Mouse (Mus musculus): ENCODE data around the gene Smap1. TPM values are rescaled to one million over a fixed set of nuclear protein-coding genes. Genes with fewer than 3 reads are reported as not detected.

Gene Smap1
- polyA plus RNA-seq, 1 experiment from 2014 or later, result 44.9 TPM

DNA sequence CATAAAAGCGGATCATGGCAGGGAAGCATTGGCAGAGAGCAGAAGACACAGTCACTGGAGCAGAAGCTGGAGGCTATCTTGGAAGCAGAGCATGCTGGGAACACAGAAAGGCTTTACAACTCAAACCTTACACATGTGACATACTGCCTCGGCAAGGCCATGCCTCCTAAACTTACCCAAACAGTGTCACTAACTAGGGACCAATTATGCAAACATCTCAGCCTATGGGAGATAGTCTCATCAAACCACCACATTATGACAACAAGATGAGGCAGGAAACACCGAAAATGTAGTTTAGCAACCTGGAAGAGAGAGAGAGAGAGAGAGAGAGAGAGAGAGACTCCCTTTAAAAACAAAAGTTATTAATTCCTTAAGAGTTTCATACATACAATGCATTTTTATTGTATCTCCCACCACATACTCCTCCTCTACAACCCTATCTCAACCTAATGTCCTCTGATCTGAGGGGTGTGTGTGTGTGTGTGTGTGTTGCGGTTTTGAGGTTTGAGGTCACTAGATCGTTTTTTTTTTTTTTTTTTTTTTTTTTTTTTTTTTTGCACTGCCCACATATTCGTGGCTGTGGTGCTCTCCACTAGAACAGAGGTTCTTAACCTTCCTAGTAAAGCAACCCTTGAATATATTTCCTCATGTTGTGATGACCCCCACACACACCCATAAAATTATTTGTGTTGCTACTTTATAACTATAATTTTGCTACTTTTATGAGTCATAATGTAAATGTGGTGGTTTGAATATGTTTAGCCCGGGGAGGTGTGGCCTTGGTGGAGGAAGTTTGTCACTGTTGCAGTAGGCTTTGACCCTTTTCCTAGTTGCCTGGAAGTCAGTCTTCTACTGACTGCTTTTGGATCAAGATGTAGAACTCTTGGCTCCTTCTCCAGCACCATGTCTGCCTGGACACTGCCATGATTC, 1.9 kb upstream of the Smap1 start:
- ATAC-seq (ENCODE audit: low FRiP score, low TSS enrichment), result no peak
- Histone ChIP-seq H3K4me3 (ENCODE audit: low read depth, low read length) (no peak overlapping the region), H3K9me3 (ENCODE audit: control insufficient read depth, low read length) (peaks cover 8% of the 10 kb centered on the region; the same call in 1 of the 2 replicates), H3K9ac (ENCODE audit: low read length) (no peak overlapping the region), H3K36me3 (ENCODE audit: control insufficient read depth, insufficient read depth, low read length) (no peaks in the 10 kb centered on the region), H3K4me2 (replicated peaks; ENCODE audit: low read depth) (no peak overlapping the region), H3K27me3 (ENCODE audit: control insufficient read depth, insufficient read depth, low read length) (no peaks in the 10 kb centered on the region), H3K27ac (replicated peaks) (no peak overlapping the region), H3K4me1 (replicated peaks; ENCODE audit: control insufficient read depth, insufficient read depth) (no peaks in the 10 kb centered on the region)
- TF ChIP-seq EP300 (optimal IDR thresholded peaks at IDR 0.05), result no peak
- TF ChIP-seq CTCF (IDR thresholded peaks at IDR 0.05; ENCODE audit: low read depth), result no peak
- no peak for DNase-seq (ENCODE audit: low spot score)
- WGBS, result 85% methylated on average over 7 of the region's 7 CpGs

GRCm38 (mm10) chr1:23922530-23922884, 390 bp upstream of the Smap1 start:
- no peak for DNase-seq (ENCODE audit: low spot score)
- Histone ChIP-seq H3K36me3 (ENCODE audit: control insufficient read depth, insufficient read depth, low read length) (no peaks in the 10 kb centered on the region), H3K9ac (ENCODE audit: low read length) (no peak overlapping the region), H3K27ac (replicated peaks) (peak overlapping the region; percentile 97; the same call in 1 of the 2 replicates), H3K27me3 (ENCODE audit: control insufficient read depth, insufficient read depth, low read length) (no peaks in the 10 kb centered on the region), H3K9me3 (ENCODE audit: control insufficient read depth, low read length) (peaks cover 8% of the 10 kb centered on the region; the same call in 1 of the 2 replicates), H3K4me1 (replicated peaks; ENCODE audit: control insufficient read depth, insufficient read depth) (no peaks in the 10 kb centered on the region), H3K4me2 (replicated peaks; ENCODE audit: low read depth) (peak overlapping the region; percentile 50), H3K4me3 (ENCODE audit: low read depth, low read length) (peak overlapping the region; percentile 96)
- 30% methylated on average over 9 of the region's 9 CpGs for WGBS
- ATAC-seq (ENCODE audit: low FRiP score, low TSS enrichment), result no peak
- TF ChIP-seq EP300 (optimal IDR thresholded peaks at IDR 0.05), result no peak
- TF ChIP-seq CTCF (IDR thresholded peaks at IDR 0.05; ENCODE audit: low read depth), result no peak

- no peak overlapping the region for H3K4me3 ChIP-seq (ENCODE audit: low read depth, low read length)
- H3K4me2 ChIP-seq (replicated peaks; ENCODE audit: low read depth), result no peak overlapping the region; the same call in 1 of the 2 replicates
- ATAC-seq (ENCODE audit: low FRiP score, low TSS enrichment), result no peak
- no peak overlapping the region for H3K9ac ChIP-seq (ENCODE audit: low read length)
- WGBS, result 34% methylated on average over 2 of the region's 2 CpGs
- H3K36me3 ChIP-seq (ENCODE audit: control insufficient read depth, insufficient read depth, low read length), result no peaks in the 10 kb centered on the region
- no peaks in the 10 kb centered on the region for H3K4me1 ChIP-seq (replicated peaks; ENCODE audit: control insufficient read depth, insufficient read depth)
- H3K27me3 ChIP-seq (ENCODE audit: control insufficient read depth, insufficient read depth, low read length), result no peaks in the 10 kb centered on the region
- H3K9me3 ChIP-seq (ENCODE audit: control insufficient read depth, low read length), result no peaks in the 10 kb centered on the region
- TF ChIP-seq EP300 (optimal IDR thresholded peaks at IDR 0.05) (no peak), CTCF (IDR thresholded peaks at IDR 0.05; ENCODE audit: low read depth) (peak; percentile 46)
- no peak overlapping the region for H3K27ac ChIP-seq (replicated peaks)
- DNase-seq (ENCODE audit: low spot score), result peak; percentile 24
Observed at GRCm38 (mm10) chr1:23920275-23920674, 1.8 kb downstream of the Smap1 start.

GRCm38 (mm10) chr1:23919086-23919485, 3.0 kb downstream of the Smap1 start:
- TF ChIP-seq EP300 (optimal IDR thresholded peaks at IDR 0.05) (no peak), CTCF (IDR thresholded peaks at IDR 0.05; ENCODE audit: low read depth) (no peak)
- H3K4me2 ChIP-seq (replicated peaks; ENCODE audit: low read depth), result no peak overlapping the region
- no peak overlapping the region for H3K4me3 ChIP-seq (ENCODE audit: low read depth, low read length)
- H3K36me3 ChIP-seq (ENCODE audit: control insufficient read depth, insufficient read depth, low read length), result no peaks in the 10 kb centered on the region
- H3K27ac ChIP-seq (replicated peaks), result no peak overlapping the region
- H3K9me3 ChIP-seq (ENCODE audit: control insufficient read depth, low read length), result no peaks in the 10 kb centered on the region
- H3K4me1 ChIP-seq (replicated peaks; ENCODE audit: control insufficient read depth, insufficient read depth), result no peaks in the 10 kb centered on the region
- no peak for DNase-seq (ENCODE audit: low spot score)
- no peaks in the 10 kb centered on the region for H3K27me3 ChIP-seq (ENCODE audit: control insufficient read depth, insufficient read depth, low read length)
- no peak overlapping the region for H3K9ac ChIP-seq (ENCODE audit: low read length)
- 70% methylated on average over 4 of the region's 4 CpGs for WGBS
- ATAC-seq (ENCODE audit: low FRiP score, low TSS enrichment), result no peak

DNA sequence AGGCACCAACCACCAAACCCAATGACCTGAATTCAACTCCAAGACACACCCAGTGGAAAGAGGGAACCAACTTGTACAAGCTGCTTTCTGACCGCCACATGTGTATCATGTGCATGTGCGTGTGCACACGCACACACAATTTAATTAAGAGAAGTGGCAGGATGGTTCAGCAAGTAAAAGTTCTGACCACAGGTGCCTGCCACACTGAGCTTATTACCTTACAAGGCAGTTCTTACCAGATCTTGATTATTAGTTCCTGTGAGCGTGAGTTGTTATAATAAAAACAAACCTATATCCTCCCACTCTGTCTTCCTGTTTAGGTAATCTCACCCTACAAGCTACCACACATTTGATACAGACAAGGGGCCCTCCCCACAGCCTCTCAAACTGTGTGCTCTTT, 6.6 kb downstream of the Smap1 start:
- no peak overlapping the region for H3K9ac ChIP-seq (ENCODE audit: low read length)
- DNase-seq (ENCODE audit: low spot score) (no peak), ATAC-seq (ENCODE audit: low FRiP score, low TSS enrichment) (no peak)
- no peak overlapping the region for H3K4me3 ChIP-seq (ENCODE audit: low read depth, low read length)
- no peaks in the 10 kb centered on the region for H3K4me1 ChIP-seq (replicated peaks; ENCODE audit: control insufficient read depth, insufficient read depth)
- H3K36me3 ChIP-seq (ENCODE audit: control insufficient read depth, insufficient read depth, low read length), result no peaks in the 10 kb centered on the region
- H3K9me3 ChIP-seq (ENCODE audit: control insufficient read depth, low read length), result no peaks in the 10 kb centered on the region
- TF ChIP-seq CTCF (IDR thresholded peaks at IDR 0.05; ENCODE audit: low read depth) (no peak), EP300 (optimal IDR thresholded peaks at IDR 0.05) (no peak)
- WGBS, result 86% methylated on average over 4 of the region's 4 CpGs
- no peaks in the 10 kb centered on the region for H3K27me3 ChIP-seq (ENCODE audit: control insufficient read depth, insufficient read depth, low read length)
- no peak overlapping the region for H3K27ac ChIP-seq (replicated peaks)
- no peak overlapping the region for H3K4me2 ChIP-seq (replicated peaks; ENCODE audit: low read depth)

DNA sequence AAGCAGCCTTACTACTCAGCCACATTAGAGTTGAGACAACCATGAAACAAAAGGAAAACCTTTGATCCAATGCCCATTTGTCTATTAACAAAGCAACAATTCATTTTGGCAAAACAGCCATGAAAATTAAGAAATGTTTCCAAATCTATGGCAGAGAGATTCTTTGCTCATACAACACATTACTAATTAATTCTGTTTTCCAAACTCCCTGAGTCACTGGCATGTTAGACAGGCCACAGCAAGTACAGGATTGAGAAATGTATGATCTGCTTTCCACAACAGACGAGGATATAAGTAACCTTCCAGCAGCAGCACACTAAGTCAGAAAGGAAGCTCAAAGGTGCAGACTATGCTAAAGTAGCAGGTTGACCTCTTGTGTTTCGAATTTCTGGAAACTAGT, 9.1 kb downstream of the Smap1 start:
- no peak overlapping the region for H3K4me3 ChIP-seq (ENCODE audit: low read depth, low read length)
- no peaks in the 10 kb centered on the region for H3K4me1 ChIP-seq (replicated peaks; ENCODE audit: control insufficient read depth, insufficient read depth)
- H3K36me3 ChIP-seq (ENCODE audit: control insufficient read depth, insufficient read depth, low read length), result no peaks in the 10 kb centered on the region
- H3K9me3 ChIP-seq (ENCODE audit: control insufficient read depth, low read length), result no peaks in the 10 kb centered on the region
- no peak overlapping the region for H3K9ac ChIP-seq (ENCODE audit: low read length)
- WGBS, result 57% methylated on average over 2 of the region's 2 CpGs
- TF ChIP-seq EP300 (optimal IDR thresholded peaks at IDR 0.05), result no peak
- TF ChIP-seq CTCF (IDR thresholded peaks at IDR 0.05; ENCODE audit: low read depth), result no peak
- ATAC-seq (ENCODE audit: low FRiP score, low TSS enrichment), result no peak
- no peaks in the 10 kb centered on the region for H3K27me3 ChIP-seq (ENCODE audit: control insufficient read depth, insufficient read depth, low read length)
- no peak for DNase-seq (ENCODE audit: low spot score)
- H3K4me2 ChIP-seq (replicated peaks; ENCODE audit: low read depth), result no peak overlapping the region
- H3K27ac ChIP-seq (replicated peaks), result no peak overlapping the region

Data from stomach, postnatal 0 days (tissue).